Mouse (Mus musculus) stomach, postnatal 0 days (tissue): ENCODE data around the gene Trcg1.

Experiments used
- CTCF ChIP-seq: IDR thresholded peaks from 2 replicates; pipeline ENCODE4 v1.5.1; 2016; ENCODE audit warnings: antibody characterized with exemption, low read depth, mild to moderate bottlenecking, moderate library complexity
- EP300 ChIP-seq: optimal IDR thresholded peaks from 2 replicates; pipeline ENCODE3; 2016; ENCODE audit warnings: antibody characterized with exemption

- no peak for TF ChIP-seq CTCF
- no peak for TF ChIP-seq EP300
Measured at GRCm38 (mm10) chr9:57212448-57213222, 23.7 kb upstream of the Trcg1 start.
